Mouse (Mus musculus) layer of hippocampus, adult 11-12 months (tissue): ENCODE measurements at regions not wholly inside any gene's neighbourhood (a gene's known extent, or its start where the extent isn't known, plus 50 kb on each side); places are given as distances from the start of the nearest gene placed in this dataset.
A peak's percentile ranks its signal among the peaks of the same experiment; 100 is the strongest.

ENCODE experiments used
- DNase-seq: peaks from one replicate; pipeline ENCODE4 v3.0.0; 2022; ENCODE audit warnings: low spot score

DNA sequence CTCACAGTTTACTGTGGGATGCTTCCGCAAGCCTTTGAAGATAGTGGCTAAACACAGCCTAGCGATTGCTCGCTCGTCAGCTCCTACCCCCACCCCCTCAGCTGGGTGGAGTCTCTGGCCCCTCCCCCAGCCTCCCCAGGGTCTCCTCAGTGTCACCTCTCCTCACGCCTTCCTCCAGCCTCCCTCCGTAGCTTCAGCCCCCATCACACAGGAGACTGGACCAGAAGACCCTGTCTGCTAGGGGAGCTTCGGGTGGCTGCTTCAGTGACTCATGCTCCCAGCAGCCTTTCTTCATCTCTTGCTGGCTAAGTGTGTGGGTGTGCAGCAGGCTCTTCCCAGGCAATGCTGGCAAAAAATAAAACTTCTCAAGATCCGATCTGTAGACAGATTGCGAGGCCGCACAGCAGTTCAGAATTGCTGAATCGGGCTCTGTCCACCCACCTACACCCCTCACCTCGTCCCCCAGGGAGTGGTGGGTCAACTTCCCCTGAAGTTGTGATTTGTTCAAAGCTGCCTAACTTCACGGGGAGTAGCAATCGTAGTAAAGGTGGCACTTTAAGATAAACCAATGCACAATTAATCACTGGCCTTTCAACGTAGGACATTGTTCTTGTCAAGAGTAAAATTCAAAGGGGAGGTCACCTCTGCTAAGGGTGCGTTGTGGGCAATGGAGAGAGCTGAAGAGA, 61.2 kb upstream of the Ankrd28 start:
- peak; percentile 26 for DNase-seq

- no peak for DNase-seq
Observed at GRCm38 (mm10) chr14:31892186-31892510, 61.7 kb upstream of the Ankrd28 start.

DNA sequence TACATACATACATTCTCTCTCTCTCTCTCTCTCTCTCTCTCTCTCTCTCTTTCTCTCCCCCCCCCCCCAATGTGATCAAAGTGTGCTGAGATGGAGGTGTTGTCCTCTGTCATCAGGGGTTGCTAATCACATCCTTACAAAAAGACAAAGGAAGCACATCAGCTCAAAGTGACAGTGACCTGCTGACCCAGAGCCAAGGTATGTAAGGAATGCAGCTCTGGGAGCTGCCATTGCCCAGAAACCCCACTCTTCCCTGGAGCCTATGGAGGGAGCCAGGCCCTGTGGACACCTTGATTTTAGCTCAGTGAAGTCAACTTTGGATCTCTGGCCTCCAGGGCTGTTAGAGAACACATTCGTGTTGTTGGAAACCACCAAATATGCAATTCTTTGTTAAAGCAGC, 66.0 kb upstream of the Ankrd28 start:
- DNase-seq: no peak

- DNase-seq: no peak
Observed at GRCm38 (mm10) chr14:31899504-31899903, 69.1 kb upstream of the Ankrd28 start.

DNA sequence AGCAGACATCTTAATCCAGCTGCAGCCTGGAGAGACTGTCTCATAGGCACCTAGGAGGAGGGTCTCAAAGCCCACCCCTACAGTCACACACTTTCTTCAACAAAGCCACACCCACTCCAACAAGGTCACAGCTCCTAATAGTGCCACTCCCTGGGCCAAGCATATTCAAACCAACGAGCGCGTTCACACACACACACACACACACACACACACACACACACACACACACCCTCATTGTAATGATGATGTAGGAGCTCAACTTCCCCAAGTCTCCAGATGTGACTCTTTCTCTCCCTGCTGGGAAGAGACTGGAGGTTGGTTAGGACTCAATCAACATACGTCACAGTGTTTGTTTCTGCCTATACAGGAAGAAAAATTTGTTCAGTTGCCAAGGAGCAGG, 69.5 kb upstream of the Ankrd28 start:
- no peak for DNase-seq

- DNase-seq: no peak
Observed at GRCm38 (mm10) chr14:31901901-31902300, 71.5 kb upstream of the Ankrd28 start.

GRCm38 (mm10) chr14:31903664-31904063, 73.2 kb upstream of the Ankrd28 start:
- DNase-seq: no peak

- DNase-seq: no peak
Observed at GRCm38 (mm10) chr14:31908591-31908990, 78.1 kb upstream of the Ankrd28 start.

- no peak for DNase-seq
Observed at GRCm38 (mm10) chr14:31909291-31909690, 78.8 kb upstream of the Ankrd28 start.

- DNase-seq: no peak
Observed at GRCm38 (mm10) chr14:31910809-31911208, 80.4 kb upstream of the Ankrd28 start.

DNA sequence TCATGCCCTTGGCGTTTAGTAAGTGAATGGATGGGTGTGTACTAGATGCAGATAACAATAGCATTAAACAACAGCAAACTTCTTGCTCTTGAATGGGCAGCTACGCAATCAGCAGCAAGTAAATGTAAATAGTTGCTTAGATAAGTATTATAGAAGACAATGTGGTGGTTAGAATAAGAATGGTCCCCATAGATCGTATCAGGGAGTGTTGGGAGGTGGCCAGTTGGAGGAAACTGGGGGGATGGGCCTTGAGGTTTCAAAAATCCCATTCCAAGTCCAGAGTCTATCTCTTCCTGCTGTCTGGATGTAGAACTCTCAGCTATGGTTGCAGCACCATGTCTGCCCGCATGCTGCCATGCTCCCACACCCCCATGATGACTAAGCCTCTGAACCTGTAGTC, 88.0 kb upstream of the Ankrd28 start:
- DNase-seq: no peak

DNA sequence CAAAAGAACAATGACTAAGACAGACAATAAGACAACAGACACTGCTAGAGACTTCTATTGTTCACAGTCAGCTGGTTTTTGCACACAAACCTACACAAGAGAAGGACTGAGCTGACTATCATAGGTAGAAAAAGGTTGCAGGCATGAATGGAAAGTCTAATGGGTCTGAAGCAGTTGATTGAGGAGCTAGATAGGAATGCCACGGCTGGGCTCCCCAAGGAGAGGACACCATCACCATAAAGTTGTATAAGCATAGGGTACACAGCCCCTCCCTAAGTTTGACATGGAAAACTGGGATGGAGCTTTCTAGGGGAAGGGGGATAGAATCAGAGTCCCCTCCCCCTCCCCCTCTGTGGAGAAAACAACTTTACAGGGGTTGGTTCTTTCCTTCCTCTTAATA, 88.5 kb upstream of the Ankrd28 start:
- no peak for DNase-seq

DNA sequence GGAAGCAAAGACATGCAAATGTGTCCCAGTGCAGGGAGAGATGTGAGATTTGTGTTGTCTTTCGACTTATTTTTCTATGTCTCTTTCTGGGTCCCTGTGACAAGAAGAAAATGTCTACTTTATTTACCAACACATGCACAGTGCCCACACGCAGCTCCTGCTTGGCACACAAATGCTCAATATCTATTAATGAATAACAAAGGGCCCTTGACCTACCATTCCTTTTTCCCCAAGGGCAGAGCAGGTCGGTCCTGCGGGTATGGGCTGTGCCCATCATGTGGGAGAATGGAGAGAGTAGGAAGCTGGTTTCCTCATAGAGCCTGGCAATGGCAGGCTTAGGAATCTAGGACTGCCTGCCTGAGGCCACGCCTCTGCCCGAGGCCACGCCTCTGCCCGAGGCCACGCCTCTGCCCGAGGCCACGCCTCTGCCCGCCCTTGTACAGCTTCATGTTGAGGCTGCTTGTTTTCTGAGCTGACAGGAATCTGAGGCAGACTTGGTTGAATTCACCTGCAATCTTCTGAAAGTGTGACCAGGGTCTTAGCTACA, 98.8 kb upstream of the Ankrd28 start:
- no peak for DNase-seq

DNA sequence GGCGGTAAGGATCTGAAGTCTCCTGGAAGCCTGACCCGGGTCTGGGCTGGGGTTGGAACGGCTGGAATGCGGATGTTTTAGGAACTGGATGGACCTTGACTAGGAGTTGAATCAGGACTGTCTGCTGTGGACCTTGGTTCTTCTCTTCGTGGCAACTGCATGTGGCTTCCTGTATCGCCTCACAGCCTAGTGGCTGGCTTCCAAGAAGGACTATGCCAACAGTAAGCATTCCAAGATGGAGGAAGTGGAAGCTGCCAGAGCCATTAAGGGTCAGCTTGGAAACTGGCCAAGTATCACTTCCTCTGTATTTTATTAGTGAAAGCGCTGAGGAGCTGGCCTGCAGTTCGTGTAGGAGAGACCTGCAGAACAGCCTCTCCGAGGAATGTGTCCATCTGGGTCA, 98.4 kb upstream of the Galnt15 start:
- DNase-seq: peak; percentile 74

DNA sequence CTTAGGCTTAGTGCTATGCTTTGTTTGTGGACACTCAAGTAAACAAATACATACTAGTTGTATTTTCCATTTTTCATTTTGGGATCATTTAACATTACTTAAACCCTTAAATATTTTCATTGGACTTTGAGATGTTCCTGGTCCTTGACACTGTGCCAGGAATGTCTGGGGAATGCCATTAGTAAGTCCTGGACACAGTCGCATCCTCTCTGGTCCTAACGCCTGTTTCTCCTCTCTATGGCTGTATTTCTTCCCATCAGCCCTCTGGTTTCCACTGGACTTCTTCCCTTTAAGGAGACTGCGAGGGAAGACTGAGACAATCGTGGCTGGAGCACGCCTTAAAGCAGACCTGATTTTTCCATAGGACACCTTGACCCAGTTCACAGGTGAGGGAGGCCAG, 96.8 kb upstream of the Galnt15 start:
- no peak for DNase-seq

- no peak for DNase-seq
Observed at GRCm38 (mm10) chr14:31933441-31933840, 95.3 kb upstream of the Galnt15 start.

- peak; percentile 51 for DNase-seq
Observed at GRCm38 (mm10) chr14:31933841-31934271, 94.9 kb upstream of the Galnt15 start.

- peak; percentile 15 for DNase-seq
Observed at GRCm38 (mm10) chr14:31934321-31934720, 94.5 kb upstream of the Galnt15 start.

GRCm38 (mm10) chr14:31934771-31935170, 94.0 kb upstream of the Galnt15 start:
- no peak for DNase-seq

DNA sequence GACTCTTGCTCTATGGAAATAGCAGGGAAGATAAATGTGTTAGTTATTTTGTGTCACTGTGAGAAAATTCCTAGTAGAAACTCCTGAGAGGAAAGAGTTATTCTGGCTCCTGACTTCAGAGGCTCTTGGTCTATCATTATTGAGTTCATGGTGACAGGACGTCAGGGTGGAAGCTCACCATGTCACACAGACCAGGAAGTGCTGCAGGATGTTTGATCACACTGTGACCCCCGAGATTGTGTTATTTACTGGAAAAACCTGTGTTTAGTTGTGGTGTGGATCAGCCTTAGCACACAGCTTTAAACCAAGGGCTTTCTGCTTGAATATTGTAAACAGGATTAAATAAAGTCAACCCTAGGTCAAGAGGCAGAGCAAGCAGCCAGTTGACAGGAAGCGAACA, 93.4 kb upstream of the Galnt15 start:
- DNase-seq: no peak

- DNase-seq: no peak
Observed at GRCm38 (mm10) chr14:31936581-31936980, 92.2 kb upstream of the Galnt15 start.

DNA sequence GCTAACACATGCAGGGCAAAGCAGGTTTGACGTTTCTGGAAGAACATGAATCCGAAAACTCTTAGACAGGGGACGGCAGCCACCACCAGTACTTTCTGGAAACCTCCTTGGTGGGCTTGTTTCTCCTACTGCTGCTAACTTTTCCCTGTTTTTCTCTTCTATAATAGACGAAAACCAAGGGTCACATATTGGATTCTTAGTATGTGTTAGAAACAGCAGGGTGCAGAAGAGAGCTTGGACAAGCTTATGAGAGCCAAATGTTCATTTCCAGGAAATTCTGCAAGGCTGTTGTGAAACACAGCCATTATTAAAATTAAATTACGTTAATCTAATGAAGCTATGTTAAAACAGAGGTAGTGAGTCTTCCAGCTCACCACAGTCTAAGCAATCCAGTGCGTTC, 87.9 kb upstream of the Galnt15 start:
- DNase-seq: no peak

DNA sequence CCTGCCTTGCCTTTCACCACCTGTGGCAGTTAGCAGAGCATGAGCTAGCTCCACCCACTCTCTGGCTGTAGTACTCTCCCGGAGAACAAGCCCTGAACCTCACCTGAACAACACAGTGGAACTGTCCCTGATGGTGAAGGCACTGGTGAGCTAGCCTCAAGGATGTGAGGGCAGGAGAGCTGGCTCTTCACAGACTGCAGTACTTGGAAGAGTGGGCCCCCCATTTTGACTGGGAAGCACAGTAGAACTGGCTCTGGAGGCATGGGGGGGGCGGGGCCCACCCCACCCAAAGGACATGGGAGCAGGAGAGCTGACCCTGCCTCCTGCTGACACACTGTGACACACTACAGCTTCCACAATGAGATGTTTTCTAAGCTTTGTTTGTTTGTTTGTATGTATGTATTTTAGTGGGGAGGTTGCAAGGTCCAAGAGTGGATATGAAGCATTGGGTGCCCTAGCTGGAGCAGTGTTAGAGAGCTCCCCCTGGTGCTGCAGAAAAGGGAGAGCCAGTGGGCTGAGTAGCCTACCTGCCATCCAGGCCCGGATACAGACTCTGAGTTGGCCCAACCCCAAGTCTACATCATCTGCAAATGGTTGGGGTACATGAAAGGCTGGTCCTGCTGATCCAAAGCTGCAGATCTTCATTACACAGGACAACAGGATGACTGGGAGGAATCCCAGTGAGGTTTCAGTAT, 86.4 kb upstream of the Galnt15 start:
- no peak for DNase-seq

DNA sequence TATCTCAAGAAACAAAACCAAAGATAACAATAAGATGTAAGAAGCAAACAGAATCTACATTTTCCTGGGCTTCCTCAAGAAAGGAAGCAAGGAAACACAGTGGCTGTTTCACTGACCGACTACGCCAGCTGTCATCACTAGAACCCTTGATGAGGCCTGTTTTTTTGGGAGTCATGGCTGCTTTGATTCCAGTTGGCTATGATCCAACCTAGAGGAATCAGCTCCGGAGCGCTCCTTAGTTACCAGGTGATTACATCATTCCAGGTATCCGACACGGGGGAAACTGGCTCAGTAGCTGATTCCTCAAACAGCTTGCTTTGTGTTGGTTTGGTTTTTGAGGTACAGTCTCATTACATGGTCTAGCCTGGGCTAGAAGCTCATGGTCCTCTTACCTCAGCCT, 84.1 kb upstream of the Galnt15 start:
- no peak for DNase-seq
